Mouse (Mus musculus) cerebral cortex, adult 2 months (tissue): ENCODE results near the gene Gm3739.

Source experiments
- WGBS: fragments of 180-500 bp; shearing (Covaris S2); methylation state at CpG from one replicate; pipeline ENCODE4 v1.1.7; 2018; 5-methylcytosine and 5-hydroxymethylcytosine counted together

Gene Gm3739

GRCm38 (mm10) chr14:7314661-7315060 lies at the start of gene Gm3739:
Gene Gm3739, minus strand, starts transcription at chr14:7315049.
- WGBS = under 1% methylated on average over 20 of the region's 35 CpGs

DNA sequence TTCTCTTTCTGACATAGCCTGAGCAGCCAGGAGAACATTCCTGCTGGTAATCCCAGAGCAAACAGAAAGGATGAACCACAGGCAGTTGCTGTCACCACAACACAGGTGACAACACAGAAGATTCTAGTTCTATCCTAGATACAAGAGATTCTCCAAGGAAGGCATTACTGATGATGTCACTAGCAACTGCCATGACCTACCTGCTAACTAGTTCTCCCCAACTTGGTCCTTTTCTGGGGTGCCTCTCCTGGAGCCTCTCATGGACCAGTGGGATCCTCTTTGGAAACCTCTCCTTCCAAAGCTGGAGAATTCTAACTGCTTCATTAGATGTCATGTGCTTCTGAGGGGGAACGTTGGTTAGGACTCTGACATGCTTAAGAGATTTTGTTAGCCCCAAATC lies 17.4 kb upstream of the Gm3739 start, which contains the start of gene Gm5797:
Gene Gm5797 (minus strand): TSS at position 101 of the 400 bp plus-strand sequence.
- WGBS = no CpG with 5 or more reads among the region's 1 CpGs

GRCm38 (mm10) chr14:7315093-7315492 lies 244 bp upstream of the Gm3739 start:
- WGBS = 5% methylated on average over 18 of the region's 19 CpGs

GRCm38 (mm10) chr14:7264614-7265013 lies 50.2 kb downstream of the Gm3739 start, which contains the start of gene Gm3727:
Gene Gm3727, minus strand, starts transcription at chr14:7264714.
- WGBS = 82% methylated on average over 3 of the region's 3 CpGs
